Mouse (Mus musculus) embryonic fibroblast, embryonic 13.5 days (primary cell): ENCODE results near the gene Ncoa7.

ENCODE experiments used
- CTCF ChIP-seq: IDR thresholded peaks from 2 replicates; pipeline ENCODE4 v1.5.1; 2011; ENCODE audit warnings: mild to moderate bottlenecking, control low read depth, low read length, moderate library complexity, borderline replicate concordance; ENCODE audit not compliant: insufficient read depth
- POLR2A ChIP-seq: IDR thresholded peaks from 2 replicates; pipeline ENCODE4 v1.6.1; 2011; ENCODE audit warnings: low read depth, mild to moderate bottlenecking, control low read depth, low read length, moderate library complexity

- no peak for TF ChIP-seq CTCF
- TF ChIP-seq POLR2A: no peak
Observed at GRCm38 (mm10) chr10:30749807-30750206, 53.3 kb downstream of the Ncoa7 start.
